Mouse (Mus musculus): ENCODE data around the gene Atp9a. TPM values are rescaled to one million over a fixed set of nuclear protein-coding genes. Genes with fewer than 3 reads are reported as not detected.

Gene Atp9a
- polyA plus RNA-seq (2015; fragmentation: Nextera tagmentation; extraction: Ambion mirVana): 19.5 and 21.1 TPM in 2 replicates

DNA sequence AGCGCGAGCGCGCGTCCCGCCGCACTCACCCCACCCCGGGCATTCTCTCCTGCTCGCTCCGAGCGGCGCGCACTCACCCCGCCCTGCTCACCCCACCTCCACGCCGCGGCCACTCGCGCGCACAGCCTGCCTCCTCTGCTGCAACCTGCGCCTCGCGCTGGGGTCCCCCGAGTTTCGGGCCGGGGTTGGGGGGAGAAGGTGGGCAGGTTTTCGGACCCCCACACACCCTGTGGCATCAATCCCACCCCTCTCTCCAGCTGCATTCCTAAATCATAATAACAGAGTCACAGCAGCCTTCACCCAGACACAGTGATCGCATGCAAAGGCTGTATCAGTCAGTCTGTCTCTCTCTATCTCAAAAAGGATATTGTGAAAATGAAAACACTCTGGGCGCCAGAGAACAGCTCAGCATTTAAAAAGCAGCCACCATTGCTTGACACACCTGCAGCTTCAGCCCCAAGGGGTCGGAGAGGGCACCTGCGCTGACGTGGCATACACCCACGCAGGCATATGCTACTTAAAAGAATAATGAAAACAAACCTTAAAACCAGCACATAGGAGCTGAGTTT, at the start of gene Atp9a:
Gene Atp9a, minus strand, starts transcription at position 351 of the 569 bp plus-strand sequence.
- TF ChIP-seq CTCF (IDR thresholded peaks at IDR 0.05) (no peak), EP300 (IDR thresholded peaks at IDR 0.05) (no peak)
- H3K4me2 ChIP-seq (replicated peaks; ENCODE audit: low read depth, low read length): peak within 1 kb of the TSS; percentile 78
- no peaks in the 10 kb centered on the region for H3K36me3 ChIP-seq (ENCODE audit: insufficient read depth, low read length)
- no peaks in the 10 kb centered on the region for H3K27me3 ChIP-seq (replicated peaks; ENCODE audit: insufficient read depth, low read length)
- H3K9ac ChIP-seq (replicated peaks; ENCODE audit: low read depth): peak within 1 kb of the TSS; percentile 62
- no peaks in the 10 kb centered on the region for H3K9me3 ChIP-seq (ENCODE audit: low read length)
- peak; percentile 71 for ATAC-seq
- H3K4me1 ChIP-seq (ENCODE audit: insufficient read depth, low read depth, low read length): no peaks in the 10 kb centered on the region
- DNase-seq (ENCODE audit: low spot score): peak; percentile 60
- H3K4me3 ChIP-seq (ENCODE audit: low read depth, low read length): peak within 1 kb of the TSS; percentile 69
- peak within 1 kb of the TSS; percentile 87 for H3K27ac ChIP-seq (ENCODE audit: low read length)
- 6% methylated on average over 18 of the region's 33 CpGs for WGBS

DNA sequence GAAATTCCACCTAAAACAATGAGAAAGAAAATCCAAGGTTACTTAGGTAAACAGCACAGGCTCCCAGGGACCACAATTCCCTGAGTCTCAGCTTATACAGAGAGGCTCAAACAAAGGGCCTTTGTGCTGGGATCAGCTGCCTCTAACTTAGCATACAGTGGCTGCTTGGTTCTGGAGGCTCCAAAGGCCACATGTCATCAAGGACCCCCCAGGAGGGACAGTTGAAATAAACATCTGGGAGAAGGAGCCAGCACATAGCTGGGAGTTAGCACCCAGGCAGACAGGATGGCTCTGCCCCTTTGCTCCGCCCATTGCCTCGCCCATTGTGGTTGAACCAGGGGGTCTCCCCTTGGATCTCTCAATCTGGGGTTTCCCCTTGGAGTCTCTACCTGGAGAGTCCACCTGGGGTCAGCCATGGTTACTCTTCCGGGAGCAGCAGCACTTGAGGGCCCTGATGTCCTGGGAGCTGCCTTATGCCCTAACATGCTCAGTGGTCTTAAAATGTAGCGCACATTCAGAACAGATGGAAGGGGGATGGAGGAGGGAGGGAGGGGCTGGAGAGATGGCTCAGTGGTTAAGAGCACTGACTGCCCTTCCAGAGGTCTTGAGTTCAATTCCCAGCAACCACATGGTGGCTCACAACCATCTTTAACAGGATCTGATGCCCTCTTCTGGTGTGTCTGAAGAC, 49.0 kb upstream of the Atp9a start:
- TF ChIP-seq EP300 (IDR thresholded peaks at IDR 0.05): no peak
- no peak for TF ChIP-seq CTCF (IDR thresholded peaks at IDR 0.05)
- H3K4me3 ChIP-seq (ENCODE audit: low read depth, low read length): no peak overlapping the region
- no peak overlapping the region for H3K27ac ChIP-seq (ENCODE audit: low read length)
- 54% methylated on average over 4 of the region's 4 CpGs for WGBS
- ATAC-seq (no peak), DNase-seq (ENCODE audit: low spot score) (no peak)
- no peaks in the 10 kb centered on the region for H3K4me1 ChIP-seq (ENCODE audit: insufficient read depth, low read depth, low read length)
- H3K9me3 ChIP-seq (ENCODE audit: low read length): no peaks in the 10 kb centered on the region
- H3K27me3 ChIP-seq (replicated peaks; ENCODE audit: insufficient read depth, low read length): no peaks in the 10 kb centered on the region
- H3K9ac ChIP-seq (replicated peaks; ENCODE audit: low read depth): no peak overlapping the region
- no peaks in the 10 kb centered on the region for H3K36me3 ChIP-seq (ENCODE audit: insufficient read depth, low read length)
- no peak overlapping the region for H3K4me2 ChIP-seq (replicated peaks; ENCODE audit: low read depth, low read length)

DNA sequence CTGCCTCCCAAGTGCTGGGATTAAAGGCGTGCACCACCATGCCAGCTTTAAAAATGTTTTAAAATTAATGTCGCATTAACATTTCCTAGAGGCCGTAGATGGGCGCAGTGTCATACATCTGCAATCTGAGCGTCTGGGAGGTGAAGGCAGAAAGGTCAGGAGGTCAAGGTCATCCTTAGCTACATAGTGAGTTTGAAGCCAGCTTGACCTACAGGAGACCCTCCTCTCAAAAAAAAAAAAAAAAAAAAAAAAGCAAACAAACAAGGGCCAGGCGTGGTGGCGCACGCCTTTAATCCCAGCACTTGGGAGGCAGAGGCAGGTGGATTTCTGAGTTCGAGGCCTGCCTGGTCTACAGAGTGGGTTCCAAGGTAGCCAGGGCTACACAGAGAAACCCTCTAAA, 44.0 kb upstream of the Atp9a start:
- TF ChIP-seq CTCF (IDR thresholded peaks at IDR 0.05) (no peak), EP300 (IDR thresholded peaks at IDR 0.05) (no peak)

DNA sequence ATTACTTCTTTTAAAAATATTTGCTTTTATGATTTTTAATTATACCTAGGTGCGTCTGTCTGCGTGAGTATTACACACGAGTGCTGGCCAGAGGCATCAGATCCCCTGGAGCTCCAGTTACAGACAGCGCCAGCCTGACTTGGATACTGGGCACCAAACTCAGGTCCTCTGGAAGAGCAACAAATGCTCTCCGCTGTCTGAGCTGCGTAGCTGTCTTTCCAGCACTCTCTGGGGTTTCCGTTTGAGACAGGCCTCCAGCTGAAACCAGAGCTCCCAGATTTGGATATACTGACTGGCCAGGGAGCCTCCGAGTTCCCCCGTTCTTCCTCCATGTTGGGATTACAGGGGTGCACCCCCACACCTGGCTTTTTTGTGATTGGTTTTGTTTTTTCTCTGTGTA, 38.4 kb upstream of the Atp9a start:
- 50% methylated on average over 9 of the region's 9 CpGs for WGBS
- TF ChIP-seq EP300 (IDR thresholded peaks at IDR 0.05) (no peak), CTCF (IDR thresholded peaks at IDR 0.05) (no peak)
- no peak for DNase-seq (ENCODE audit: low spot score)
- H3K9ac ChIP-seq (replicated peaks; ENCODE audit: low read depth): no peak overlapping the region
- ATAC-seq: no peak
- H3K27ac ChIP-seq (ENCODE audit: low read length): no peak overlapping the region
- H3K4me3 ChIP-seq (ENCODE audit: low read depth, low read length): no peak overlapping the region
- H3K4me1 ChIP-seq (ENCODE audit: insufficient read depth, low read depth, low read length): no peaks in the 10 kb centered on the region
- H3K27me3 ChIP-seq (replicated peaks; ENCODE audit: insufficient read depth, low read length): no peaks in the 10 kb centered on the region
- H3K4me2 ChIP-seq (replicated peaks; ENCODE audit: low read depth, low read length): no peak overlapping the region
- no peaks in the 10 kb centered on the region for H3K36me3 ChIP-seq (ENCODE audit: insufficient read depth, low read length)
- no peaks in the 10 kb centered on the region for H3K9me3 ChIP-seq (ENCODE audit: low read length)

More for the DNA sequence above, 44.0 kb upstream of the Atp9a start:
- no peak for DNase-seq (ENCODE audit: low spot score)
- Histone ChIP-seq H3K4me1 (ENCODE audit: insufficient read depth, low read depth, low read length) (no peaks in the 10 kb centered on the region), H3K27ac (ENCODE audit: low read length) (no peak overlapping the region), H3K36me3 (ENCODE audit: insufficient read depth, low read length) (no peaks in the 10 kb centered on the region), H3K27me3 (replicated peaks; ENCODE audit: insufficient read depth, low read length) (no peaks in the 10 kb centered on the region), H3K4me3 (ENCODE audit: low read depth, low read length) (no peak overlapping the region), H3K9ac (replicated peaks; ENCODE audit: low read depth) (no peak overlapping the region), H3K4me2 (replicated peaks; ENCODE audit: low read depth, low read length) (no peak overlapping the region), H3K9me3 (ENCODE audit: low read length) (no peaks in the 10 kb centered on the region)
- ATAC-seq: no peak
- WGBS: 93% methylated on average over 9 of the region's 9 CpGs

DNA sequence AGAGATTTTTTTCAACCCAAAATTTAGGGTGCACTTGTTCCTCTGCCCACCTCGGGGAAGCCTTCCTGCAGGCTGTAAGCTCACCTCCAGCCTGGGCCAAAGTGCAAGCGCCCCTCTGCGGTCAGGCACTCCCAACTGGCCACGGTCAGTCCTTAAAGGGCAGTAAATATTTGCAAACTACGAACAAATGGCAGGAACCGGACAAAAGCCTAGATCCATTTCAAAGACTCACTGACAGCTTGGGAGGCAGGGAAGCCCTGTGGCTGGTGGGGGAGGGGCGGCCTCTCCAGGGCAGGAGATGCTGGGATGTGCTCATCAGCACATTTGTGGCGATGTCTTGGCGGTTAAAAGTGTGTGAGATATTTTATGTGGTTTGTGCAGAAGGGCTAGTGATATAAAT, 37.8 kb upstream of the Atp9a start:
- WGBS: 20% methylated on average over 9 of the region's 9 CpGs
- Histone ChIP-seq H3K27ac (ENCODE audit: low read length) (no peak overlapping the region), H3K4me2 (replicated peaks; ENCODE audit: low read depth, low read length) (no peak overlapping the region), H3K27me3 (replicated peaks; ENCODE audit: insufficient read depth, low read length) (no peaks in the 10 kb centered on the region), H3K36me3 (ENCODE audit: insufficient read depth, low read length) (no peaks in the 10 kb centered on the region), H3K9ac (replicated peaks; ENCODE audit: low read depth) (no peak overlapping the region), H3K4me3 (ENCODE audit: low read depth, low read length) (no peak overlapping the region), H3K9me3 (ENCODE audit: low read length) (no peaks in the 10 kb centered on the region), H3K4me1 (ENCODE audit: insufficient read depth, low read depth, low read length) (no peaks in the 10 kb centered on the region)
- TF ChIP-seq CTCF (IDR thresholded peaks at IDR 0.05) (no peak), EP300 (IDR thresholded peaks at IDR 0.05) (no peak)
- DNase-seq (ENCODE audit: low spot score) (no peak), ATAC-seq (no peak)

DNA sequence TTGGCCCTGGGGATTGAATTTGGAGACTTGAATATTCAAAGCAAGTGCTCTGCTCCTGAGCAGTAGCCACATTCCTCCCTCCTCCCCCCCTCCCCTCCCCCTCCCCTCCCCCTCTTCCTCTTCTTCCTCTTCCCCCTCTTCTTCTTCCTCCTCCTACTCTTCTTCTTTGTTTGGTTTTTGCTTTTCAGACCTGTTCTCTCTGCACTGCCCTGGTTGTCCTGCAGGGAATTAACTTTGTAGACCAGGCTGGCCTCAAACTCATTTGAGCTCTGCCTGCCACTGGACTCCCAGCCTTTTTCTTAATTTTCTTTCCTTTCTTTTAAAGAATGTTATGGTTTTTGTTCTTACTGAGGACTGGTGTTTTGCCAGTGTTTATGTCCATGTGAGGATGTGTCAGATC, 35.3 kb upstream of the Atp9a start:
- H3K4me3 ChIP-seq (ENCODE audit: low read depth, low read length): no peak overlapping the region
- no peaks in the 10 kb centered on the region for H3K27me3 ChIP-seq (replicated peaks; ENCODE audit: insufficient read depth, low read length)
- no peaks in the 10 kb centered on the region for H3K9me3 ChIP-seq (ENCODE audit: low read length)
- DNase-seq (ENCODE audit: low spot score) (no peak), ATAC-seq (no peak)
- no peaks in the 10 kb centered on the region for H3K36me3 ChIP-seq (ENCODE audit: insufficient read depth, low read length)
- H3K9ac ChIP-seq (replicated peaks; ENCODE audit: low read depth): no peak overlapping the region
- H3K4me1 ChIP-seq (ENCODE audit: insufficient read depth, low read depth, low read length): no peaks in the 10 kb centered on the region
- TF ChIP-seq CTCF (IDR thresholded peaks at IDR 0.05): no peak
- TF ChIP-seq EP300 (IDR thresholded peaks at IDR 0.05): no peak
- H3K4me2 ChIP-seq (replicated peaks; ENCODE audit: low read depth, low read length): no peak overlapping the region
- H3K27ac ChIP-seq (ENCODE audit: low read length): no peak overlapping the region
